Mouse (Mus musculus): ENCODE measurements around the gene Jund.

Jund gene

DNA sequence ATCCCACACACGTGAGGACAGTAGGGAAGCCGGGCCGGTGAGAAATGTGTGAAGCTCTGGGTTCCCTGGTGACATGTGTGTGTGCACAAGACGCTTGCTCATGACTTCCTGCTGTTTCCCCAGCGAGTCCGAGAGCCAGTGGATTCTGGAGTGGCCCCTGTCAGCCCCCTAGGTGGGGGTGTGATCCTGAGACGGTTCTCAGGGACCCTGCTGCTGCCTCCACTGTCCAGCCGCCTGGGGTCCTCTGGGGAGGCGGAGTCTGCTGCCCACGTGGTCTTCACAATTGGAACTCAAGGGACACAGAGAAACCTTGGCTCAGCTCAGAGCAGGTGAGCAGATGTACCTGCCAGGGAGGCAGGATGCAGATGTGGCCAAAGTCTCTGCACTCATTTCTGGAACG is 28.0 kb downstream of the Jund start:
- no peak for DNase-seq (ENCODE audit: low read depth)

DNA sequence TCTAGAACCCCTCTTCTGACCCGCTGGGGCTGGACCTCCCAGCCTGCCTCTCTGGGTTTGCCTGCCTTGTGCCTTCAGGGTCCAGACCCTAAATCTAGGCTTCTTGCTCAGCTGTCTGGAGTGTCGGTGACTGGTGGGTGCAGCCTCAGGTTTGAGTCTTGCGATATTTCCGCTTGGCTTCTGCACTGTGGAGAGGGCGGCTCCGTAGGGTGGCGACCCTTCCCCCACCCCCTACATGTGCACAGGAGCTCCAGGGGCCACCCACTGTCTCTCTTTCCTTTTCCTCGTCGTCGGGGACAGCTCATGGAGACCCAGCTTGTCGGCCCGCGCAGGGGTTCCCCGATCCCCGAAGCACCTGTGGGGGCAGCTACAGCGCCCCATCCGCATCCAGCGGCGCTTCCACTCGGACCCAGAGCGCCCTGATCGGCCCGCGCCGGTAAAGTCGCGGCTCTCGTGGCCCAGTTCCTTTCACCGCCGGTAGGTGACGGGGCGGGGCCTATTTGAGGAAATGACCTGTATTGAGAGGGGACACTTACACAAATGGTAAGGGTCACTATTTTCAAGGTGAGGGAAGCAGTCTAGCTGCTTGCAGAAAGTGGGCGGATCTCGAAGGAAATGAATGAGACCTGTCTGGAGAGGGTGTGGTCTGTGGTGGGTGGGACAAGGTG is 31.2 kb downstream of the Jund start:
- no peak for DNase-seq (ENCODE audit: low read depth)

- no peak for DNase-seq (ENCODE audit: low read depth)
These were observed 32.2 kb downstream of the Jund start for GRCm38 (mm10) chr8:70730956-70731355.

DNA sequence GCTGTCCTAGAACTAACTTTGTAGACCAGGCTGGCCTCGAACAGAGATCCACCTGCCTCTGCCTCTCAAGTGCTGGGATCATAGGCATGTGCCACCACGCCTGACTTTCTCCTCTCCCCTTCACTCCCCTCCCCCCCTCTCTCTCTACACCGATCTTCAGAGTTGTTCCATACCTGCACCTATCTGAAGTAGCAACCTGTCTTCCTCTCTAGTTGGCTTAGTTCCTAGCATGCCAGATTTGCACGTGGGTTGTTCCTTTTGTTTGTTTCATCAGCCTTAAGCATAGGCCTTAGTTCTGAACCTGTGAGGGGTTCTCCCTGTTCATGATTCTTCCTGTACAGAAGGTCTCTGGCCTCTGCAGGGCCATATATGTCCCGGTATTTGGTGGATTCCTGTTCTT is 39.0 kb downstream of the Jund start:
- no peak for DNase-seq (ENCODE audit: low read depth)

DNA sequence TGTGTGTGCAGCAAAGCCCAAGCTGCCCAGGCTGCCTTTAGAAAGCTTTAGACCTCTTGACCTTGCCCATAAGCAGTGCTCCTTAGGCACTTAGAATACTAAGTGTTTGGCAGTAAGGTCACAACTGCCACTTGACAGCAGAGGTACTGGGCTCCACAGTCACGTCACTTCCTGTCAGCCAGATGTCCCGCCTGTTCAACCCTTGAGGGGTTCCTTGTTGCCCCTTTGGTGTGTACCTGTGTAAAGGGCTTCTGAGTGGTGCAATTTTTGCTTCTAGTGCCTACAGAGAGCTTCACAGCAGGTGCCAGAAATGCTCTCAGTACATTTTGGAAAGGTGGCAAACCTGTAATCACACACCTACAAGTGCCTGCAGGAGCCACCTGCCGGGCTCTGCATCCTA is 39.5 kb downstream of the Jund start:
- no peak for DNase-seq (ENCODE audit: low read depth)

DNA sequence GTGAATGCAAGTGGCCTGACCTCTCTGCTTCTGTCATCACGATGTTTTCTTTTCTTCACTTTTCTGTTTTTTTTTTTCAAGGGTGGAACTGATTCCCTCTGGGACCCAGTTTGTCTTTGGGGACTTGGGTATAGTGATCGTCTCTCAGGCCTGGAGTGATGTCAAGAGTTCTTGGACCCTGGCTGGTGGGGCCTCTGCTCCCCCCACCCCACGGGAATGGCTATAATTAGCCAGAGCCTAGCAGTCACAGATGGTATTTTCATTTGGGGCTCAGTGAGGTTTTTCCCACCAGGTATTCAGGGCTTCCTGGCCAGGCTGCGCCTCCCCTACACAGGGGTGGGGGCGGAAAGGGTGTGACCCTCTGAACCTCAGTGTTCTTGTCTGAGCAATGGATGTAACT is 42.9 kb downstream of the Jund start:
- no peak for DNase-seq (ENCODE audit: low read depth)

DNA sequence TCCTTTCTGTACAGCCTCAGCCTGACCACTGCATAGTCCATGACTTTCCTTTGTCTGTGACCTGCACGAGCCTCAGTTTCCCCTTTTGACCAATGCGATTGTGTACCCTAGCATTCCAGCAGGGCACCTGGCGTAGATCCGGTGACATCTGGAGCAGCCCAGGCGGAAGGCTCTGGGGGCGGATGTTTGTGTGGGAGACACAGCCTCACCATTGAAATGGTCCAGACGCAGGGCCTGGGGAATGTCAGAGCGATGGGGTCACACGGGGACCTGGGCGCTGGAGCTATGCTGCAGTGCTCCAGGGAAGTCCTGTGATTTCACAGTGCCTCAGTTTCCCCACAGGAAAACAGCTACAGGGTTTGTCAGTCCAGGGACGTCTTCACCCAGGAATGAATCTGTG is 43.4 kb downstream of the Jund start:
- no peak for DNase-seq (ENCODE audit: low read depth)

DNA sequence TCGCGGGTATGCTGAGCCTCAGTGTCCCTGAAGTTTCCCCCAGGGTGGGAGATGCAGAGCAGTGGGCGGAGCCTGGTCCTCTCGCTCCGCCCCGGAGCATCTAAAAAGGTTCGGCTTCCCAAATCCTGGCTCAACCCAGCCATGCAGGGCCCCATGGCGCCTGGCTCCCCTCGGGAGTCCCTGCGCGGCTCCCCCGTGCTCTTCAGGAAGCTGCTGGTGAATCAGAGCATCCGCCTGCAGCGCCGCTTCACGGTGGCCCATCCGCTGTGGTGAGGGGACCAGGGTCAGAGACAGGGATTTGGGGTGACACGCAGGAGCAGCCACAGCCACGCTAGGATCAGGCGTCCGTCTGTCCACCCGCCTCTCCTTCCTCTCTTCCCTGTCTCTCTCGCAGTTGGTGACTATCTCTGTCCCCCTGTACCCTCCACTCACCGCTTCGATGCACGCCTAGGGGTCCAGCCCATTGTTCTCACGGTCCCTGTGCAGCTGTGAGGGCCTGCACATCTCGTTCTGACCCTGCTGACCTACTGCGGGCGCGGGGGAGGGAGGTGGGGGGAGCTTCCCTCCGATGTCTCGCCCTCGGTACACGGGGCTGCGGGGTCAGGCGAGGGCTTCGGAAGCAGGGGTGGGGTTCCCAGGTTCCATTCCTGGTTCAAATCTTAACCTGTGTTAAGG is 44.4 kb downstream of the Jund start:
- no peak for DNase-seq (ENCODE audit: low read depth)

DNA sequence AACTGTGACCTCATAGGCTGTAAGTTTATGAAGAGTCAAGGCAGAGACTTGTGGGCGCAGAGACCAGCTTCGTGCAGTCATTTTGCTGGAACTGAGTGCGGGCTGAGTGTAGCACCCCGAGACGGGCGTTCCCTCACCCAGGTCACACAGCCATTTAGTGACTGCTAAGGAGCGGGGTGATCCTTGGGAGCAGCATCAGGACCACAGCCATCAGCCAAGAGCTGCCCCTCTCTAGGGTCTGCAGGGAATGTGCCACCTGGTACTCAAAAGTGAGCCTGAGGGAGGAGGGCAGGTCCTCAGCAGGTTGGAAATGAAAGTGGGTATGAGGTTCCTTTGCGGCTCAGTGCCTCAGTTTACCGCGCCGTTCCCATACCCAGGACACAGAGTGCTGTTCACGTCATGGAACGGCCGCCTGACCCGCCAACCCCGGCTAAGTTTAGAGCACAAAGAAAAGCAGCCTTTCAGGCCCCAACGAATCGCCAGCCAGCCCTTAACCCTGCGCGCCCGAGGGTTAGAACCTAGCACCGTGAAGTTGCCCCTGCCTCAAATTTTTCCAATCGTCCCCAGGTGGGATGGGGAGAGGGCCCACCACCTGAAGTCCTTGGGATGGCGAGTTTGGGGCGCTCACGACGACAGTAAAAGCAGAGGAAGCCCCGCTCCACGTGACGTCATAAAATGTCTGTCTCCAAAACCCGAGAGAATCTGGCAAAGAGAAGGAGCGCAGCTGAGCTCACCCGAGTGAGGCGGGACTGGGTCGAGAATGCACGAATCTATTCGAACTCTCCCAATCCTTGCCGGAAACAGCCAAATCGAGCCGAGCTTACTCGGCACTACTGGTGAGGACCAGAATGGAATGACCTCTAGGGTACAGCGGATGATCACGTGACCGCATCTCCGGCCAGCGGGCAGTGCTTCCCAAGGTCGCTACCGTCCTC is 45.2 kb downstream of the Jund start:
- no peak for DNase-seq (ENCODE audit: low read depth)

- no peak for DNase-seq (ENCODE audit: low read depth)
These were observed 46.1 kb downstream of the Jund start for GRCm38 (mm10) chr8:70744806-70745205.

DNA sequence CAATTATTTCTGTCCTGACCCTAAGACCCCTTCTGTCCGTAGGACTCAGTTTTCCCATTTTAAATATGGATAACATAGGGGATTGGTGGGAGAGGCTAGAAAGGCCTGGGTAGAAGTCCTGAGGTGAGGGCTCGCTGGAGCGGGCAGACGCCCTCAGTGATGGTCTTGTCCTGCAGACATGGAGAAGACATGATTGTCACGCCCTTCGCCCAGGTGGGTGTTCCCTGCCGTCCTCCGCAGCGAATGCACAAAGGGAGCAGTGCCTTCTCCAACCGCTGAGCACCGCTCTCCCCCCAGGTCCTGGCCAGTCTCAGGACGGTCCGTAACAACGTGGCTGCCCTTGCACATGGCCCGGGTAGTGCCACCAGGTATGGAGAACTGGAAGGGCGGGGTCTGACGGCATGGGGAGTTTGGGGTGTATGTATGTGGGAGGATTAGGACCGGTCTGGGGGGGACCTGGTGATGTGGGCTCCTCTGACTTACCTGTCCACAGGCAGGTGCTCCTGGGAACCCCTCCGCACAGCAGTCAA is 47.0 kb downstream of the Jund start:
- DNase-seq (ENCODE audit: low read depth), result no peak

DNA sequence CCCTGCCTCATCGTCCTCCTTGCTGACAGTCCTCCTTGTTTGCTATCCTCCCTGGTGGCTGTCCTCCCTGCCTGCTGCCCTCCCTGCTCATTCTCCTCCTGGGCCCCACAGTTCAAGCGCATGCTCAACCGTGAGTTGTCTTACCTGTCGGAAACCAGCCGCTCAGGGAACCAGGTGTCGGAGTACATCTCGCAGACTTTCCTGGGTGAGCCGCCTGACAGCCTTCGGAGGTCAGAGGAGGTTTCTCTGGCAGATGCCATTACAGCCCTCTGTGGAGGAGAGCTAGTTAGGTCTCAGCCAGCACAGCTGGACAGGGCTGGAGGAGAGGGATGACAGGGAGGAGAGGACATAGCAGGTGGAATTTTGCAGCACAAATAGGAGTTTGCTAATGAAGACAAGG is 47.9 kb downstream of the Jund start:
- DNase-seq (ENCODE audit: low read depth), result no peak

DNA sequence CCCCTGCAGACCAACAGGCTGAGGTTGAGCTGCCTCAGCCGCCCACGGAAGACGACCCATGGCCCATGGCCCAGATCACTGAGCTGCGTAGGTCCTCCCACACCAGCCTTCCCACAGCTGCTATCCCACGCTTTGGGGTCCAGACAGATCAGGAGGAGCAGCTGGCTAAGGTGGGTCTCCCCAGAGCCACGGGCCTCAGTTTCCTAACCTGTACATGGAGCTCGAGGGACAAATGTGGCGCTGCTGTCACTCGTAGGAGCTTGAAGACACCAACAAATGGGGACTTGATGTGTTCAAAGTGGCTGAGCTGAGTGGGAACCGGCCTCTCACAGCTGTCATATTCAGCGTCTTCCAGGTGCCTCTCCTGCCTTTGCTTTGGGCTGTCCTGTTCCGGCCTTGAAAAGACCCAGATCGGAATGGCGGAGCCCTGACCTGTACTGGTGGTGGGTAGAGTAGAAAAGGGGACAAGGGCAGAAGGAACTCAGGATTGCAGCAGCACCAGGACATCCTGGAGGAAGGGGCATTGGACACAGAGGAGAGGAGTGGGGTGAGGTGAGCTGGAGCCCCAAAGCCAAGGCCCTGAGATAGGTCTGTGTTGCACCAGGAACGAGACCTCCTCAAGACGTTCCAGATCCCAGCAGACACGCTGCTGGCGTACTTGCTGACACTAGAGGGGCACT is 48.6 kb downstream of the Jund start:
- DNase-seq (ENCODE audit: low read depth), result no peak

GRCm38 (mm10) chr8:70748246-70749096 is 49.7 kb downstream of the Jund start:
- no peak for DNase-seq (ENCODE audit: low read depth)

- DNase-seq (ENCODE audit: low read depth), result no peak
These were observed 50.4 kb downstream of the Jund start for GRCm38 (mm10) chr8:70749097-70749674.
